Mouse (Mus musculus): ENCODE data around the gene Cldn12.
A peak's percentile ranks its signal among the peaks of the same experiment; 100 is the strongest.

Gene Cldn12

DNA sequence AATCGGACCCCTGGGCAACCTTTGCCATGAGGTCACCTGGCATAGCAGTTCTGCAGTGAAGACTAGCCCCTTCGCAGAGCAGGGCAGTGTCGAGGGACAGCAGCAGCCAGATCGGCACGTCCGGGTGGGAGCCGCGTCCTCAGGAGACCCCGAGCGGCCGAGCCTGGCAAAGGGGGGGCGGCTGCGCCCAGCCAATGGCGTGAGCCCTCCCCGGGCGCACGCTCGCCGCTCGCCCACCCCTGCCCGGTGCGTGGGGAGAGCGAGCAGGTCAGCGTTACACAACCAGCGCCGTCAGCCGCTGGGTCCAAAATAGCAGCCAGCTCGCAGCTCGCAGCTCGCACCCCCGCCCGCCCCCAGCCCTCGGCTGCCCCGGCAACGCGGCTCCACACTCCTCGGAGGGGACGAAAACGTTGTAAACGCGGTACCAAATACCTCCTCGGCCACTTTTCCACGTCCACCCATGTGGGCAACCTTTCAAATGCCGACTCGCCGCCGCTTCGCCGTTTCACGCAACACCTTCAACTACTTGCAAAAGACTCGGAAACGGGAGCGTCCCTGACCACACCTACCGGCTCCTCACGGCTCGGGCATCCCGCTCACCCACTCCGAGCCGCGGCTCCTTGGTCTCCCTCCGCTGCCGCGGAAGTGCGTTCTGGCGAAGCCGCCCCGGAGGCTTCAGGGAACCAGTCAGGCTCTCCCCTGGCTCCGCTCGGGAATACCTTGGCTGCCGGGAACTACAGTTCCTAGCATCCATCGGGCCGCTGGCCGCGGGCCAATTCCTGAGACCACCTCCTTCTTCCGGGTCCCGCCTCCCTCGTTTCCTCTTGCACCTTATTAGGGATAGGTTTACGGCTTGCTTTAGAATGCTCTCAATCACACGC is at the start of gene Cldn12:
Gene Cldn12, minus strand, starts transcription at position 763 of the 881 bp plus-strand sequence.
- DNase-seq = peak; percentile 56 to 72

DNA sequence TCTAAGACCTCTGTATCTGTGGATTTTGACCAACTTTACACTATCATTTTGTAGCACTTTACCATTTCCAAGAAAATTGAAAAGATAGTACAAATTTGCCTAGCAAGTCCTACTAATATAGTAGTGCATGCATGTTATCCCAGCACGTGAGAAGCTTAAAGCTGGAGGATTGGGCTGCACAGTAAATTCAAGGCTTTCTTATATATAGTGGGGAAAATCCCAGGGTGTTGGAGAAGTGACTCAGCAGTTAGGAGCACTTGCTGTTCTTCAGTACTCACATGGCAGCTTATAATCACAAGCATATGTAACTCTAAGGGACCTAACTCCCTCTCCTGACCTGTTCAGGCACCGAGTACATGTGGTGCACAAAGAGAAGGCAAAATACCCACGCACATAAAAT is 47.7 kb upstream of the Cldn12 start:
- no peak for DNase-seq

DNA sequence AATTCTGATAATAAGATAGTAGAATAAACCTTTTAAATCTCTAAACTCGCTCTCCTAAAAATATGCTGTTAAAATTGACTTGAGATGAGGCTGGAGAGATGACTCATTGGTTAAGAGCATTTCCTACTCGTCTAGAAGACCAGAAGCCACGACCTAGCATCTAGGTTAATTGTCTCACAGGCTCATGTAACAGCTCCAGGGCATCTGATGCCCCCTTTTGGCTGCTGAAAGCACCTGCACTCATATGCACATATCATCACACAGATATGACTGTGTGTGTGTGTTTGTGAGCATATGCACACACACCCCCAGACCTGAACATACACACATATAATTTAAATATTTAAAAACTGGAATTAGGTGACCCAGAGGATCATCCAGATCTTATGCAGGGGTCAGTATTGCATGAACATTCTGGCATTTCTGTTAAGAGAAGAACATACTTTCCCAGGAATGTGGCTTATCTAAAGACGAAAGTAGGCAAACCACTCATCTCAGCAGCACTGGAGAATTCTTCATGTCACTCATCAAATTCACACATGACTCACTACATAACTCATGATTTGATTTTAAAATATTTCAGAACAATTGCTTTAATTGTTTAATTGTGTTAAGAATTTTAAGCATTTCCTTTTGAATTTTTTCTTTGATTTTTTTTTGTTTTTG is 46.4 kb upstream of the Cldn12 start:
- no peak for DNase-seq

DNA sequence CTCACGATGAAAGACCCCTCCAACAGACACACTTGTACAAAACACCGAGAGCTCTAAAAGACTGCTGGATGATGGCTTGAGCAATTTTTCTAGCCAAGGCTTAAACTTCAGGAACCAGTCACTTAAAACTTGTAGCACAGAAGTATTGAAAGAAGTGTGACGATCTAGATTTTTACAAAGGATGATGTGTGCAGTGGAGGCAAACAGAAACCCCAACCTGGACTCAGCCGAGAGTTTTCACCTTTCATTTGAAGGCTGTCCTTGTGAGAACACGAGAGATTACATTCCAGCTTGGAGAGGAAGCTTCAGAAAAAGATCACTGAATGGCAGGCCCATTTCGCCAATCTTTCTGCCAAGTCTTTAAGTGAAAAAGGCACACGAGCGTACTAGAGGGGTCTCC is 45.0 kb upstream of the Cldn12 start:
- no peak for DNase-seq

DNA sequence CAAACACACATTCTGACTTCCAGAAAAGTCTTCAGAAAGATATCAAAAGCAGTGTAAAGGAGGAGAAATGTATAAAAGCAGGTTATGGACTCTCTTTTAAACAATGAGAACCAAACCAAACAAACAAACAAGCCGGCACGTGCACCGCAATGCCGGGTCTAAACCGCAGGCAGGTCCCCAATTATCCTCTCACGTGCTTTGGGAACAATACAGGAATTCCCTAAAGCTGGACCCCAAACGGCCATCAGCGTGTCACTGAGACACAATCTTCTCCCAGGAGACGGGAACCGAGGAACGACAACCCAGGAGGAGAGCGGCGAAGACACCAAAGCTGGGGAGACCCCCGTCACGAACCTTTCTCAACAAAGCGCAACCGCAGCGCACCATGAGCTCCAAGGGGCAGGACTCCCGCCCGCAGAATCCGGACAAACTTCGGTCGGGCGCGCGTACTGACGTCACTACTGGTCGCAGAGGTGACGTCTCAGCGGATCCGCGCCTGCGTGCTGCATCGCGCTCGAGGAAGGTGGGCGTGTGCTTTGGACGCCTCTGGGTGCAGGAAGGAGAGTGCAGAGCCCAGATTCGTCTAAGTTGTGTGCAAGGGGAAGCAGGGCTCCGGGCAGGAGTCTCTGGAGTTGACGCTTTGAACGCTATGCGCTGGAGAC is 44.5 kb upstream of the Cldn12 start, which contains the start of gene Gtpbp10:
Gene Gtpbp10, minus strand, starts transcription at position 460 of the 662 bp plus-strand sequence.
- peak; percentile 78 to 88 for DNase-seq

DNA sequence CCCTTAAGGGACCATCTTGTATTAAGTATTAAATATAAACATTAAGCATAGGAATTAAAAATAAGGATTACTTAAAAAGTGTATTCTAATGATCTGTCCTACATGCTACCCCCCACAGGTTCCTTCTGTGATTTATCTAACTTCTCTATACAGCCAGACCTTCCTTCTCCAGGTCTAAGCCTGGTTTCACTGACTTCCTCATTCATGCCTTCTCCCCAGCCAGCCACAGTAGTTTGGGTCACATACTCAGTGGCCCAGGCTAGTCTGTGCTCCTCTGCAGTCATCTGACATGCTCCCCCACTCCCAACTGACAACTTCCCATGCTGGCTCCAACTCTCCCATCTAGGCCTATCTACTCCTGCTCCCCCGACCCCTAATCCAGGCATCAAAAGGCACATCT is 36.4 kb upstream of the Cldn12 start:
- DNase-seq = no peak

DNA sequence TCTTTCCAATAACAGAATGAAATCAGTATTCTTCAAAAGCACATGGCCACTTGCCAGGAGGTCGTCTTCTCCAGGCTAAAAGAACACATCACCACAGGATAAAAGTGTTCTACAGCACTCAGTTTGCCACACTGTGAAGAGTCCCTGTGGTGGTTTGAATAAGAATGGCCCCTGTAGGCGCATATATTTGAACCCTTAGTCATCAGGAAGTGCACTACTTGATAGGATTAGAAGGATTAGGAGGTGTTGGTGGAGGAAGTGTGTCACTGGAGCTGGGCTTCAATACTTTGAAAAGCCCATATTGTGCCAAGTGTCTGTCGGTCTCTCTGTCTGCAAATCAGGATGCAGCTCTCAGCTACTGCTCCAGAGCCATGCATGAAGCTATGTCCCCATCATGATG is 25.6 kb upstream of the Cldn12 start:
- DNase-seq = no peak

DNA sequence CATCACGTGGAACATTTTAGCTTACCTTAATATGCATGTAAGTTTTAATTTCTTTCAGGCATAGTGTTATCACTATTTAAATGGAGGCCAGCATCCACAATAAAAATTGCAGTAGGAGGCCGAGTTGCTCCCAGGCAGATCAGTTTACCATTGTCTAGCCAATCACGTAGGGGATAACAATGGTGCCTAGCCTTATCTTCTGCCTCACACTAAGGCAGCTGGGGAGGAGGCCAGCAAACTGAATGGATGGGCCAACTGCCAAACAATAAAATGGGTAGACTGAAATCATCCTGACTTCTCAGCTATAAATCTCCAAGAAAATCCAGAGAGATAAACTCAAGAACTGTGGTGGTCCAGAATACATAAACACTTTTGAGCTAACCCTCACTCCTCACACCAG is 25.0 kb upstream of the Cldn12 start:
- no peak for DNase-seq

DNA sequence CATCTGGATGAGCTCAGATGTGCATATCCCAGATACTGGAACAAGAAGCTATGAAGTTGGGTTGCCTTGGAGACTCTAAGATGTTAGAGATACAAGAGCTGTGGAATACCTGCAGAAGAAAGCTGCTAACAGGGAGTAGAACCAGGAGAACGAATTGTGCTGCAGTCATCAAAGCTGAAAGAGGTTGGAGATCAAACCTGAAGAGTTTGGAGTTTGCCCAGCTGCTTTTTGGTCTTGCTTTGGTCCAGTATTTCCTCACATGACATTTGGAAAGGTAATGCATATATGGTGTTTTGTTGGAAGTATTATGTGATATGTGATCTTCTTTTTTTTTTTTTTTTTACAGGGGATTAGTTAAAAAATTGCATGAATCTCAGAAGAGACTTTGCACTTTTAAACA is 21.4 kb upstream of the Cldn12 start:
- DNase-seq = no peak

DNA sequence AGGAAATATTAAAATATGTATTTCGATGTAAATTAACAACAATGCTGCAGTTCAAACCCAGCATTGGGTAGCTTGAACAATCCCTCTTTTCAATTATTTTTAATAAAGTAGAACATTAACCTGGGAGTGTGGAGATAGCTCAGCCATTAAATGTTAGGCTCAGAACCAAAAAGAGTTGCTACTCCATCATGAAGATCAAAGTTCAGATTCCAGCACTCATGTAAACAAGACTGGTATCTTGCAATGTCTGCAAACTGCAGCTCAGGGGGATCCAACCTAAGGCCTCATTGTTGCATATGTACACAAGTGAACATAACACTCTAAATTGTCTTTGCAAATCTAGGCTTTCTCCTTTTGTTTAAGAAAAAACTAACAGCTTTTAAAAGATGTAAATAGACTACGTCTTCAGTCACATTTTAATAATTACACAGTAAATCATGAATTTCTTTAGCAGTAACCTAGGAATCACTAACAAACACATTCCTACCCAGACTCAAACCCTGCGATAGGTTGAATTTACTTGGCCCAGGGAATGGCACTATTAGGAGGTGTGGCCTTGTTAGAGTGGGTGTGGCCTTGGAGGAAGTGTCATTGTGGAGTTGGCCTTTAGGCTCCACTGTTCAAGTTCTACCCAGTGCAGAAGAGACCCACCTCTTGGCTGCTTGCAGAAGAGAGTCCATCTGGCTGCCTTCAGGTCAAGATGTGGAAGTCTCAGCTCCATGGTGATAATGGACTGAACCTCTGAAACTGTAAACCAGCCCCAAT is 19.1 kb upstream of the Cldn12 start:
- DNase-seq = no peak

DNA sequence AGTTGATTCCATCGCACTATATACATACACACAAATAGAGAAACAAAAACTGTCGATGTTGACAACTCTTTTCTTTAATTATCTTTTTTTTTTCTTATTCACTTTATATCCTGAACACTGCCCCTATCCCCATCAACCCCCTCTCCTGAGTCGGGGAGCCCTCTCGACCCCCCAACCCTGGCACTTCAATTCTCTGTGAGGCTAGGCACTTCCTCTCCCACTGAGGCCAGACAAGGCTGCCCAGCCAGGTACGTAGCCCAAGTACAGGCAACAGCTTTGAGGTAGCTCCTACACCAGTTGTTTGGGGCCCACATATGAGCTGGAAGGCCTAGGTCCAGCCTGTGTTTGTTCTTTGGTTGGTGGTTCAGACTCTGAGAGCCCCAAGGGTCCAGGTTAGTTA is 653 bp upstream of the Cldn12 start:
- no peak for DNase-seq

DNA sequence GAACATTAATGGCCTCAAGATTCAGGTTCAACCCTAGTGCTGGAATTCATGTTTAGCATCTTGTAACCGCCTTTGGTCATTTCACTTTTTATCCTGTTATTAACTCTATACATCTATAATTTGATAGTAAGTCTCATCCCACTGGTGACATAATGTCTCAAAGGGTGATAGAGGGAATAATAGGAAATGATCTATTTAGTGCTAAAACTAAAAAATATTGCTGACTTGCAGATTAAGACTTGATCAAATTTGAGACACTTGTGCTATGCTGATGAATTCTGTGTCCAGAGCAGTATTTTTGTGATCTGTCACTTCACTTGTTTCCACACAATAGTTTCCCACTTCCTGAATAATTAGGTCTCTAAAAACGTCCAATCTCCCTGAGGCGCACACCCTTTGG is 3.4 kb downstream of the Cldn12 start:
- DNase-seq = no peak

DNA sequence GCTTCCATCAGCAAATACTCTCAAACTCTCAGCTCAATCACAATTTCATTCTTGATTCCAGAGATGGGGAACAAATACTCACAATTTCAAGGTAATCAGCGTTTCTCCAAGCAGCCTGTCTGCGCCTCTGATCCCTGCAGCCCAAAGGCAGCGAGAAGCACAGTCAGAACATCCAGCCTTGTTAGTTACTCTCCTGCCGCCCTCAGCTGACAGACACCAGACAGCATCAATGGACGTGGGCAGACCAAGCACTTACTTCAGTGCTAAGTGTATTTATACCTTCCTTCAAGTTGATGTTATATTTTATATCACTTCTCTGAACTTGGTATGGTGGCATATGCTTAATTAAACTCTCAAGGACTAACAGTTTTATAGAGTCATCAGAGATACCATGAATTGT is 3.8 kb downstream of the Cldn12 start:
- DNase-seq = no peak

DNA sequence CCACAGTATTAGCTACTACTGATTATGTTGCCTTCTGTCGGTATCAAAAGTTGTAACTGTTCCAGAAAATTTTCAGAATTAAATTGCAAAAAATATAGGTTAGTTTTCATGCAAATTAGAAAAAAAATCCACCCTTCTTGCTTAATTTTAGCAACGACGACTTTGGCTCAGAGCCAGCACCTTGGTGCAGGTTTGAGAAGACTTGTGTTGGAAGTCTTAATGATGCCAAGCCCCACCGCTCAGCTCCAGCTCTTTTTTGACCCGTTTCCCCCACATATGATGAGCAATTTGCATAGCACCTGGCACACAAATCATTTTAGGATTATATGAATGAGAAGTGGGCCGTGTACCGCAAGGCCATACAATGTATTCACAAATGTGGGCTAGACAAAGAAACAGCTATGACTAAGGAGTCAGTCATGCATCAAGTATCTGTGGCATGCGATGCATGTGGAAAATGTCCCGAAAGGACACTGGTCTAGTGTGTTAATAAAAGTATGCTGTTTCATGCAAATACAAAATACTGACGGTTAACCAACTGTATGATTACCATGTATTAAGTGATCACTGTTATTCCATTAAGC is 4.4 kb downstream of the Cldn12 start:
- no peak for DNase-seq

DNA sequence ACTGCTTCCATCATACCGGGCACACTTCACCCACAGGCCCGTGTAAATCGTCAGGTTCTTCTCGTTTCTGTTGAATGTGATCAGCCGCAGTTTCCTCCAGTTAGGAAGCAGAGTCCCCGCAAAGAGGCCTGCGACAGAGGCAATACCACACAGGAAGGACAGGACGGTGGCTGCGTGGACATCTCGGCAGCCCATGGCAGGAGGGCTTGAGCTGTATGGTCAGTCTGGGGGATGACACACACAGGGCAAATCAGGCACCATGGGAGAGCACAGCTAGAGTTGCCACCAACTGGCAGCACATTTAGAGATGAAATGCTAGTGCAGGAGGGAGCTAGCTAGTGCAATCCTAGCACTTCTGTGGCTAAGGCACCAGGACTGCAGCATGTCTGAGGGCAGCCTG is 6.5 kb downstream of the Cldn12 start:
- DNase-seq = no peak

DNA sequence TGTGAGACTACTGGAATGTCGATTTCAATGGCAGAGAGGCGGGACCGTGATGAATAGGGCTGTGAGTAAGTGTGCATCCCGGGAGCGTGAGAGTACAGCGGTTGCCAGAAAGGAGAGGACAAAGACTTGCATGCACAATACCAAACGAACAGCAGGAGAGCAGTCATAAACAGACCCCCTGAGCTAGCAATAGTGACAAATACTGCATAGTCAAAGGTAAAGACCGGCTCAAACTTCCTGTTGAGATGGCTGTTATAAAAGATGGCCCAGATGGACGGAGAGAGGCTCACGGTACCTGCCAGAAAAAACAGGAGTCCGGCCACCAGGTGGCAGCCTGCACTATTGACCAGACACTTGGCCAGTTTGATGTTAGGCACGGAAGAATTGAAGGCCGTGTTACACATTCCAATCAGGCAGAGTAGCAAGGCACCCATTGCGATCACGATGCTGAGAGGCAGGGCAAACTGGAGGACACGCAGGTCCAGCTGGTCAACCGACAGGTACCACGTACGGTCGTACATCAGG is 7.0 kb downstream of the Cldn12 start:
- DNase-seq = peak; percentile 13 to 48

DNA sequence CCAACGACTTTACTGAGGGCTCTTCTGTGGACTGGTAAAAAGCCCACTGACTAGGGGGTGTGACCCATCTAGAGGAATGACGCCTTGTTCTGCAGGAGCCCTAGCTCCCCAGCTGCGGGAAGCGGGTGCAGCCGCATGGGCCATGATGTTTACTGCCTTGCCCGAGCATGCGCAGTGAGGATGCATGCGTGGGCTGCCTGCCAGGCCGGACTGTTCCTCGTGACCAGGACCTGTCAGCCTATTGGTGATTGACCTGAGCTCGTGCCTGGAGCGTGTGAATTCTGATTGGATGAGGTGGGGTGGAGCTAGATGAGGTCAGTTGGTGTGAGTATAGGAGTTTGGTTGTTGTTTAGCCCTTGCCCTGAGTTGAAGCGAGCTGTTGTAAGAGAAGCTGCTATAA is 10.3 kb downstream of the Cldn12 start:
- no peak for DNase-seq

DNA sequence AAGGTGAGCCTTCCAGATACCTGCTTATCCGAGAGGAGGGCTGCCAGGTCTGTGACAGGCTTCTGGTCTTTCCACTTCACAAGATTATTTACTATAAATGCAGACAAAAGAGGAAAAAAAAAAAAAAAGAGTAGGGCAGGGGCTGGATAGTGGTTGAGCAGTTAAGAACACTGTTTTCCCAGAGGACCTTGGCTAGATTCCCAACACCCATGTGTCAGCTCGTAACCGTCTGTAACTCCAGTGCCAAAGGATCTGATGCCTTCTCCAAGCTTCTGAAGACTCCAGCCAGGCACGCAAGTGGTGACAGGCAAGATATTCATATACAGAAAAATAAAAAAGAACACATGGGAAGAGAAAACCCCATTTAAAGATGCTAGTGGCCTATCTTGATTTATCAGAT is 11.4 kb downstream of the Cldn12 start:
- DNase-seq = no peak

DNA sequence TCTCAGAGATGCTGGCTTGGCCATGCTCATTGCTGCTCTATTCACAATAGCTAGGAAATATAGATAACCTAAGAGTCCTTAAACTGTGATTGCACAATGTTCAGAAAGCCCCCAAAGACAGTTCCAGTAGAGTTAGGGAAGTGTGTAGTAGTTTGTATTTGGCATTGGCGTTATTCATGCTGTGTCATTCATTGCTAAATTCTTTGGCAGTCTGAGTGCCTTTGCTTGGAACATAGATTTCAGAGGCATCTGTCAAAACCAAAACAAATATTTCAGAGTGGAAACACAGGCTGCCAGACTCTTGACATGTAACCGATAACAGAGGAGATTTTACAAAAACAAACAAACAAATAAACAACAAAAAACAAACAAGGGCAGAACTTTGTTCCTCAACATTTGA is 13.2 kb downstream of the Cldn12 start:
- no peak for DNase-seq

DNA sequence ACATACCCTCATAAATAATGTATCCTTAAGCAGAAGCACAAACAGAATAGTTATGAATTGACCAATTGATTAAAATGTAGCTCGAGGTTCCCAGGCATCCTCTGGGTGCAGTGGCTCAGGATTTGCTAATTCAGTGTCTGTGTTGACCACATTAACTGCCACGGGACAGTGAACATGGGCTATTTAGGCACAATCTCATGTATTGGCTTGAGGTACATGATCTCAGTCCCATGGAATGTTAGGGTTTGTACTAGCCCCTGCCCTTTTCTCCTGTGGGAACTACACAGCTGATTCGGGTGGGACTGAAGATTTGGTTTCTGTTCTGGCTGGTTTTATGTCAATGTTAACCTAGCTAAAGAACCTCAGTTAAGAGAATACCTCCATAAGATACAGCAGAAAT is 18.4 kb downstream of the Cldn12 start:
- no peak for DNase-seq

DNA sequence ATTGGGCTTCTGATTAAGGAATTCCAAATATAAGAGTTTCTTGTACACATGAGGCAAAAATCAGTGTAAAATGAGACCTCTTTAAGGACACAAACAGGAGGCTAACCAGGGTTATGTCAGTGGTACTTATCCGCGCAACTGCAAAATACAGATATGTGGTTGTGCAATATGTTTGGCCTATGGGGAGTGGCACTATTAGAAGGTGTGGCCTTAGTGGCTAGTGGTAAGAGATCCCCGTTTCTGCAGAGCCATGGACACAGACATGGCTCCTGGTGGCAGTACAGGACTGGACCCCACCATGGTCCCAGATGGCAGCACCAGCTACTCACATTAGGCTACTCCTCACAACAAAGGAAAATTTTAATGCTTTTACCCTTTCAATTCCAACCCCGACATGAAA is 19.7 kb downstream of the Cldn12 start:
- DNase-seq = no peak

DNA sequence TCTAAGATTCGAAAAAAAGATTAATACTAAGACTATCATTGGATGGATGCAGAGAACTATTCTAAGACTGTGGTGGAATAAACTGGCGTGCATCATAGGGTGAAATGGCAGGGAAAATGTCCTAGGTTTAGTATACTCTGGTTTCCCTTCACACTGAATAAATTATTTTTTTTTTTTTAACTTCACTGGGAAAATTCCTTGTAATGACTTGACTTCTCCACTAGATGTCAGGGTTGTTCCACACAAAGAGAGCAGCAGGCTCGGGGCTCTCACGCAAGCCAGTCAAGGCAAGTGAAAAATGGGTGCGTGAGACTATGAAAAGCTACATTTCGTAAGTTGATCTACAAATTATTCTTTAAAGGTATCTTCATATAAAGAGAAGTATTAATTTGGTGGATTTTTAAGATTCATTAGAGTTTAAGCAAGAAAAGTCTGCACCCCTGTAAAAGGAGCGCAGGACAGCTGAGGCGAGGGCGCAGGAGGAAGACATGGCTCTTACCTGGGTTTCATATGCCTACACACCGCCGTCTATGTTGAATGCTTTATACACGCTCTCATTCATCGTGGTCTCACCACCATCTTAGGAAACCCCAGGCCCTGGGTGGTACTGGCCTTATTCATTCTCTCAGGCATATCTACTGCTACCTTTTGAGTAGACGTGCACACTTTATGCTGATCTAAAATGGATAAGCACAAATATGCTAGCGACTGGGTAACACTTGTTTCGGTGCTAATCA is 20.3 kb downstream of the Cldn12 start:
- no peak for DNase-seq

Data from spleen, adult 18-20 months (tissue).